Mouse (Mus musculus) kidney, postnatal 10 days (tissue): ENCODE measurements around the gene Slc26a8.

ENCODE experiments used
- DNase-seq: peaks from one replicate; pipeline ENCODE4 v3.0.0; 2021; ENCODE audit warnings: mixed read lengths

Slc26a8 gene

DNA sequence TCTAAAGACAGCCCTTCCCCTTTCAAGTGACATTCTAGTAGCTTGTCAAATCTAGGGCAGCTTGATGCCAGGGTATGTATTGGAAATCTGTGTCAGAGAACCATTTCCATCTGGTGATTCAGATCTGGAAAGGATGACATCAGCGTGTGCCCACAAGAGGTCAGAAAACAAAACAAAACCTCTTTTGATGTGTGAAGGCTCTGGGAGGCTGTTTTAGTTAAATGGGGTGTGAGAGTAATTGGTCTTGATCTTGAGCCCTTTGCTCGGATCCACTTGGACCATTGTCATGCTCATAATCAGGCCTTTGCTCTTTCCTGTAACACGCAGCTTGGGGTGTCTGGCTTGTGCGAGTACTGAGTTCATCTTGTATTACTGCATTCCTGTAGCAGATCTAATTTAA, 8.2 kb upstream of the Slc26a8 start:
- no peak for DNase-seq

DNA sequence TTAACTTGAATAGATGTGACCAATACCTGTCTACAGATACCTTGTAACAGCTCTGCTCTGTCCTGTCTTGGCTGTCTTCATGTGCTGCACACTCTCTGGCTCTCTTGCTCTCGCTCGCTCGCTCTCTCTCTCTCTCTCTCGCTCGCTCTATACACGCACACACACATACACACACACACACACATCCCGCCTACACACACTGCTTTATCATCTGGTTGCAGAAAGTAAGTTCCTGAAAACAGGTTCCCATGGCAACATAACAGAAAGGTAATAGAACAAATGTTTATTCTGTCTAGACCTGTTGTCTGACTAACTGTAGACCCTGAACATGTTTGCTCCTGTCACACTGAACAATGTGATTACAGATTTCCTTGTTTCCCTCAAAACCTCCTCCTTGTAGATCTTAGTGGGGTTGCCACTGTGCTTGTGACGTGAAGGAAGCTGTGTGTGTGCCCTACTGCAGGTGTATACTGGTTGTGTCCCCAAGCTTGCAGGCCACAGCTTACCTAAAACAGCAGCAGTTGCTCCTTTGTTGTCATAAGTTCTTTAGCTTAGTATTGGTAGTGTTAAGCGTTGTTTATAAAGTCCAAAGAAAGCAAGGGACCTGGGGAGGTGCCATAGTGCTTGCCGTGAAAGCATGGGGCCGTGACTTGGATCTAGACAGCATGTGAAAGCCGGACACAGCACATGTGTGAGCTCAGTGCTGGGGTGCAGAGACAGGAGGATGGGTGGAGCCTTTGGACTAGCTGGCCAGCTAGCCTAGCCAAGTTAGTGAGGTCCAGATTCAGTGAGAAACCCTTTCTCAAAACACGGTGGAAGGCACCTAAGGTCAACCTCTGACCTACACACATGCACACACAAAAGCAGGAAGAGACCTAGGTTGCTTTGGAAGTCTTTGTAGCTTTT, 7.5 kb upstream of the Slc26a8 start:
- no peak for DNase-seq

DNA sequence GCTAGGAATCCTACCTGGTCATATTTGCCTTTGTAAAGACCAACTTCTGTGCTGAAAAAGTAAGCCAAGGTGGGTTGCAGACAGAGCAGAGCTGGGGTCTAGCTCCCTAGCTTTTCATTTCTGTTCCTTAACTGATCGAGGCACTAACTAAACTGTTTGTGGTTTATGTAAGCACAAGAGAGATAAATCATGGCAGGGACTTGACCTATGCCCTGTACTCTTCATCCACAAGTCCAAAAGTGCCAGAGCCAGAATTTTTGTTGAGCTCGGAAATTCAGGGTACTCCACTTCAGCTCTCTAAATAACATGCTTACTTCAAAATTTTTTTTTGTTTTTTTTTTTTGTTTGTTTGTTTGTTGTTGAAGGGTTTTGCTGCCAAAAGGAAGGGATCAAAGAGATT, 6.6 kb upstream of the Slc26a8 start:
- peak; percentile 31 for DNase-seq

DNA sequence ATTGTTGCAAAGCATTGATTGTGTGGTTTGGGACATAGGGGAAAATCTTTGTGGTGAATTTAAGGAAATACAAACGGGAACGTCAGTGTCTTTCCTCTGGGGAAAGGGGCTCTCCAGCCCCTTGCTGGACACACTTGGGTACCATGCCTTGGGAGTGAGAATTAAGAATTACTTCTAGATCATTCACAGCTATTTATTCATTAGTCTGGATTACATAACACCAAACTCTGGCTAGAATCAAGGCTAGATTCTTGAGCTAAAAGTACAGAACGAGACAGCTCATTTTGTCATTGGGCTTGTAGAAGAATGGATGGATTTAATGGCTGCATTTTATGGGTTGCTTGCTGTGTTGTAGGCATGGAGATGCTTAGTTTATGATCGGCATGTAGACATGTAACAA, 4.8 kb upstream of the Slc26a8 start:
- no peak for DNase-seq

DNA sequence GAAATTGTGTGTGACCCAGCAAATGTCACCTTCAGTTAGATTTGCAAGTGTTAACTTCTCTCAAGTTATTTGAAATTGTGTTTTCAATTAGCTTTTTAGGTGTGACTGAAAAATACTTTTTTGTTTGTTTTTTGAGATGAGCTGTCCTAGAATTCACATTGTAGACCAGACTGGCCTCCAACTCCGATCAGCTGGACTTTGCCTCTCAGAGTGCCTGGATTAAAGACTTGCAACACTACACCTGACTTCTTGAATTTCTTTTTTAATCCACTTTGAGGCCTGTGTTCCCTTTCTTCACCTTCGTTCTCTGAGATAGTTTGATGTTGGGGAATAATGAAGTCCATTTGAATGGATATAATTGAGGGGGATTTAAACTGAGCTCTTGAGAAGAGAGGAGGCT, 4.0 kb upstream of the Slc26a8 start:
- no peak for DNase-seq

DNA sequence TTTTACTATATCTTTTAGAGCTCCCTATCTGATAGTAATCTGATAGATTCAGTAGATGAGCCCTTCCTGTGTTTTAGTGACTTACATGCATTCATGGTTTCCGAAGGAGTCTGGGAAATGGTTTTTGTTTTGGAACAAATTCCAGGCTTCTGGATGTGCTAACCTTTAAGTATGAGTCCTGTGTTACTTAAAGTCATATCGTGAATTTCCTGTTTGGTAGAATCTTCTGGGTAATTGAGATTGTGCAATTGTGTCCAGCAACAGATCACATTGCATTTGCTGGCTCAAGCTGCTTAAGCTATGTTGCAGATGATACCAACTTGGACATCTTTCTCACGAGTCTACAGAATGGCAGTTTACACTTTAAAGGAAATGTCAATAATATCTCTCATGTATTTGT, 3.1 kb upstream of the Slc26a8 start:
- no peak for DNase-seq

DNA sequence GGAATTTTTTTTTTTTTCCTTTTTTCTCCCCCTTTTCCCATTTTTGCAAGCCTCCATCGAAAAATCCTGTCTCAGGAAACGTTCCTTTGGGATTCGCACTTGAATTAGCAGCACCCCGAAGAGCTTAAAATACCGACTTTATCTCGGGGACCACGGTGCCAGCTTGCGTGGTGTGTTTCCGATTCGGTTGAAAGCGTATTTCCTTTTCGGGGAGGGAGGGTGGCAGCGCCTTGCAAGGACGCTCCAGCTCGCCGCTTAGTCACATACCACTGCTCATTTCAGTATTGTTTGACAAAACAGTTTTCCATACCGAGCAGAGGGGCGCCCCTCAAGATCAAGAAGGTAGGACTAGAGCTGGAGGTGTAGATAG, 2.3 kb upstream of the Slc26a8 start:
- peak; percentile 64 for DNase-seq

DNA sequence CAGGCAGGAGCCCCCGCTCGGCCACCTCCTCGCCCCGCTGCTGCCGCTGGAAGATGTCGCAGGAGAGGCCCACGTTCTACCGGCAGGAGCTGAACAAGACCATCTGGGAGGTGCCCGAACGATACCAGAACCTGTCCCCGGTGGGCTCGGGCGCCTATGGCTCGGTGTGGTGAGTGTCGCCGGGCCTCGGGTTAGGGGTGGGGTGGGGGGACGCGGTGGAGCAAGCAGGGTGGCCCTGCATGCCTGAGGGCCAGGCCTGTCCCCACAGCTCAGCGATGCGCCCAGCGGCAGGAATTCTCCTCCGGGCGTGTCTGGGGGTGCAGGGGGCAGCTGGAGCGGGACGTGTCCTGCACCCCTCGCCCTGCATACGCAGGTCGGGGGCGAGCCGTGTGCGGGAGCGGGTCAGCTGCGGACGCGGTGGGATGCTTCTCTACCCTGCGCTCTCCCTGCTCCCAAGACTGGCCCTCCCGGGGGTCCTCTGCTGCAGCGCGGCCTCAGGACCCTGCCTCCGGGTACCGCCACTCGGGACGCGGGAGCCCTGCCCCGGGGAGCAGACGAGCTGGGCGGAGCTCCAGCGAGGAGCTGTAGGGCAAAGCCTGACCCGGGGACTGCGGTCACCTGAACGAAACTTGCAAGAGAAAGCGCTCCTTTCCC, 1.8 kb upstream of the Slc26a8 start:
- DNase-seq, result peak; percentile 76

DNA sequence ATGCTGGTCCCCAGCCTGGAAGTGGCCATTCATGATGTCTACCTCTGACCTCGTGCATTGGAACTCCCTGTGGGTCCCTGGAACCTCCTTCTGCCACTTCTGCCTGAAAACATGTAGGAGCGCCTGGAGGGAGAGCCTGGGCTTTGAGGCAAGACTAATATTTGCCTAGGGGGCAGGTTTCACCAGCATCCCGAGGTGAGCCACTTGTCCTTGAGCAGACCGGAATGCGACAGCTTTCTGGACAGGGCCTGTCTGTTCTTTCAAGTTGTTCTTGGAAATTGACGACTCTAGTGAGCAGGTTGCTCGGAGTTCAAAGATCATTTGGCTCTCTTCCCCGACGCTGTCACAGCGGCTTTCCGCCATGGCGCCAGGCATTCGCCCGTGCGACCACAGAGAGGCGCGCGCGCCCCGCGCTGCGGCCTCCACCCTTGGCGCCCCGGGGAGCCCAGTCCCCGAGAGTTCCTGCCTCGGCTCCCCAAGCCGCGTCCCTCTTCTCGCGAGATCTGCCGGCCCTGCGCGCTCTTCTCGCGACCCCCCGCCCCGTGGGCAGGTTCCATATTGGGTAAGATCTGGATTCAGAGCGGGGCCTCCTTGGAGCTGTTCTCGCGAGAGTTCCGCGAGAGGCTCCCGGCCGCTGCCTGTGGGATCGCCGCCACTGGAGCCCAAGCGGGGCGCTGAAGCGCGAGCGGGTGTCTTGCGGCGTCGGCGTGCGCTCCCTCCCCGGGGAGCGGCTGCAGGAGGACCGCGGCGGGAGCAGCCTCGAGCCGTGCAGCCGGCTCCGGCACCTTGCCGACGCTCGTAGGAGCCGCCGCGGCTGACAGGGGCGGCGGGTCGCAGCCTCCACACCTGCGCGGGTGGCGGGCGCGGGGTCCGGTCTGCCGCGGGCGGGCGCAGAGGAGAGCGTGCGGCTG, 998 bp upstream of the Slc26a8 start, which contains the start of gene Mapk14:
TSS of gene Mapk14 (plus strand) at position 554 of the 911 bp plus-strand sequence.
- peak; percentile 100 for DNase-seq

DNA sequence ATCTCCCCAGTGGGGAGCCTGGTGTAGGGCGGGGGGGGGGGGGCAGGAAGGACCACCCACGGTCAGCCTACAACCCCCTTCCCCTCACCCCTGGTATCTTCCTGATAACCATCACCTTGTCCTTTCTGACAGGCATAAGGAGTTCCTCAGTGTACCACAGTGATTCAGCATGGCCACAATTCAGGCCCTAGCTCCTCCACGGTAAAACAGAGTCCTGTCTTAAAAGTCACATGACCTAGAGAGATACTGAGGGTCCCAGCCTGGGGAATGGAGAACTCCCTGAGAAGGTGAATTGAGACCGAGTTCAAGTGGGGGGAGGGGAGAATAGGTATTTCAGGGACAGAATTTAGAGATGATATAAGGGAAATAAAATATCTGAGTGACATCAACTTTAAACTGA, 2.7 kb downstream of the Slc26a8 start:
- DNase-seq, result no peak

DNA sequence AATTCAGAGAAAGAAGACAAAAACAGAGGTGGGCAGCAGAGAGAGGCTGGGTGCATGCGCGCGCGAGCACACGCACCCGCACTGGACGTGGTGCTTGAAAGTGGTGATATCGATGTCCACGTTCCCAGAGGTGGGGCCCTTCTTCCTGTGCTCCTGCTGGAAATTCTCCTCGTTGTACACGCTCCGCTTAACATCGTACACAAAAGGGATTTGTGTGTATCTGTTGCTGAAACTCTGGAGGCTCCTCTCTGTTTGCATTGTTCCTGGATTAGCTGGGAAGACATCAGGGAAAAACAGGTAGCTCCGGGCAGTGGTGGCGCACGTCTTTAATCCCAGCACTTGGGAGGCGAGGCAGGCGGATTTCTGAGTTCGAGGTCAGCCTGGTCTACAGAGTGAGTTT, 5.4 kb downstream of the Slc26a8 start:
- no peak for DNase-seq

DNA sequence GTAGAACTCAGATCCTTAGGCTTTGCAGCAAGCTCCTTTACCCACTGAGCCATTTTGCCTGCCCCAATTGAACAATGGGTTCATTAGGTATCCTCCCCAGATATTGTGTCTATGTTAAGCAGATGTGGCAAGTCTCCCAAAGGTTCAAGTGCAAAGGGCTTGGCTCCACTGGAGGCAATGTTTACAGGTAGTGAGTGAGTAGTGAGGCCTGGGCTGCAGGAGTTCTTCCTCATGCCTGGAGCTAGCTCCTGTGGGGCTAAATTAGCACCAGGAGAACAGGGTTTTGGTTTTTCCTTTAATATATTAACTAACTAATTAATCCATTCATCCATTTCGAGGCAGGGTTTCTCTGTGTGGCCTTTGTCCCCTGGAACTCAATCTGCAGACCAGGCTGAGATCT, 6.4 kb downstream of the Slc26a8 start:
- DNase-seq, result peak; percentile 42

DNA sequence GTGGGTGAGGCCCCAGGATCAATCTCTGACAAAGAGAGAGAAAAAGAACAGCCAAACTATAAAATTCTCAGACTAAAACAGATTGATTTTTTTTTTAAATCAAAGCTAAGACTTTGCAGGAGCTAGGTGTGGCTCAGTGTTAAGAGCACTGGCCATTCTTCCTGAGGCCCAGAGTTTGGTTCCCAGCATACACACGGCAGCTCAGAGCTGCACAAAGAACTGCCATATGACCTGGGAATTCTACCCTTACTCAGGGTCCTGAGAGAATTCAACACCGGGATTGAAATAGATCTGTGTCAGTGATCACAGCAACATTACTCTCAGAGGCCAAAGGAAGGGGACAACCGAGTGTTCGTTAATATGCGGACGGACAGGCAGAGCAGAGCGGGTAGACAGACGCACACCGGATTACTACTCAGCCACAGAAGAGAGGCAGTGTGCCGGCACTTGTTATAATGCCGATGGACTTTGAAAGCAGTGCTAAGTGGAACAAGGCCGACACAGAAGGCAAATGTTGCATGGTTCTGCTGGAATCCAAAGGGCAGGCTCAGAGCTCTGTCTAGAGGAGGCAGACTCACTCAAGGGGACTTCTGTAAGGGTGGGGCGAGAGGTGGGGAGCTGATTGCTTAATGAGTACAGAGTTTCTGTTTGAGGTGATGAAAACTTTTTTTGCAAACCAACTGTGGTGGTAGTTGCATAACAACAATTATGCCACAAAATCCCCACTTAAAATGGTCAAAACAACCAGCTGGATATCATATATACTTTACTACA, 7.5 kb downstream of the Slc26a8 start:
- peak; percentile 50 for DNase-seq

DNA sequence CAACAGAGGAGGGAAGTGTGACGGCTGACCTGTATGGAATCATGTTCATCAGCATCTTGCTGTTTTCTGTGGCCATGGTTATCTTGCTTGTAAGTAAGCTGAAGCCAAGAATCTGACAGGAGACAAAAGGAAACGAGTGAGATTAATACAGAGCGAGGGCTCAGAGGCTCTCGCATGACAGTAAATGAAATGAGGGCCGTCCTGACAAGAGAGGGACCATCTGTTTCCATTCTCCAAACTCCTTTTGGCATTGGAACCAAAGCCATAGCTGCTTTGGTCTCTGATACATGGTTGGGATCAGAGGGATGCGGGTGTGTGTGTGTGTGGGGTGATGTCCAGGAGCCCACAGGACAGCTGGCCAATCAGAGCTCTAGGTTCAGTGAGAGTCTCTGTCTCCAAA, 30.5 kb downstream of the Slc26a8 start:
- peak; percentile 22 for DNase-seq

DNA sequence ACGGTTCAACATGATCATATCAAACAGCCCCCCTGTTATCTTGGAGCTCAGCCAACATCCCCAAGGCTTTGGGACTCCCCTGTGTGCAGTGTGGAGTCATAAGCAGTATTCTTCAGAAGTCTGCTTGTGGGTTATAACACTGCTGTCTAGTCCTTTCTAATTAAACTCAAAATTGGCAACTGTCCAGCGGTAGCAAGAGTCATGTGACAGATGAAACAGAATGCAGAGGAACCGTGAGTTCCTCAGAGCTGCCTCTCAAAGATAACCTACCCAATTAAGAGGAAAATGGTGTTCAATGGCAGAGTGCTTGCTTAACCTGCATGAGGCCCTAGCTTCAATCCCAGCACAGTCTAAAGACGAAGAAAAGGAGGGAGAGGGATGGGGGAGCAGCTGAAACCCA, 32.1 kb downstream of the Slc26a8 start:
- DNase-seq, result no peak

DNA sequence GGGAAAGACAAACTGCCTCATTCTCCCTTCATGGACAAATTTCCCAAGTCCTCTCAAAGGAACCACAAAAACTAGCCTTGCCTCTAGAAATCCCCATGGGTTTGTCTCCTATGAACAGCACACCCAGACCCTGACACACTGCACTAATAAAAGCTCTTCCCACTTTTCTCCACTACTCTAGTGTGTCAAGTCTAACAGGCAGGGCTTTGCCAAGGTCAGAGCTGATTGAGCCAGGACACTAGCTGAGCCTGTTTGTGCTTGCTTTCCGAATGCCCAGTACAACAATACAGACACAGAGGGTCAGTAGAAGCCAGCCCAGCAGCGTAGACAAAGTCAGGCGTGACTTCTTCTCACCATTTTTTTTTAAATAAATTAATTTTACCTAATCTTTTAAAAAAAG, 39.8 kb downstream of the Slc26a8 start:
- no peak for DNase-seq

DNA sequence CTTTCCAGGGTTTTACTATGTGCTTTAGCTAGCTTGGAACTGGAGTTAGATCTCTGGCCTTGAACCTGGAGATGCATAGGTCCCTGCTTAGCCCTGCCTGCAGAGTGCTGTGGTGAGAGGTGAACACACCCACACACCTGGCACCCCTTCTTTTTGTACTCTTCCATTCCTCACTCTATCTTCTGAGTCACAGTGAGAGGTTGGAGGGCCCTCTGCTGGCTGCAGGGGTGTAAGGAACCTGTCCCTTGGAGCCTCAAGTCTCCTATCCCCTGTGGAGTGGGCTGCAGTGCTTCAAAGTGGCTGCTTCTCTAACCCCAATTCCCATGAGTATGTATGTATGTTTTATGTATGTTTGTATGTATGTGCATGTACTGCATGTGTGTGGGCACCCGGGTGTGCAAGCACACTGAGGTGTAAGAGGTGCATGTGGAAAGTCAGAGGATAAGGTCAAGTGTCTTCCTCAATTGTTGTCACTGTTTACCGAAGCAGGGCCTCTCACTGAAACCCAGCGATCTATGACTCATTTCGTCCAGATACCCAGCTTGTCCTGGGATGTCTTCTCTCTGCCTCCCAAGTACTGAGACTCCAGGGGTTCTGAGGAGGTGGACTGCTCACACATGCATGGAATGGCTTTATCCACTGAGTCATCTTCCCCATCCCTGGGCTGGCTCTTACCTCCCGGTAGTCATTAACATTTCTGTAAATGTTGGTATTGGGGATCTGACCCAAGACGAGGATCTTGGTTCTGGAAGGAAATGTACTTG, 41.2 kb downstream of the Slc26a8 start:
- DNase-seq, result peak; percentile 59

DNA sequence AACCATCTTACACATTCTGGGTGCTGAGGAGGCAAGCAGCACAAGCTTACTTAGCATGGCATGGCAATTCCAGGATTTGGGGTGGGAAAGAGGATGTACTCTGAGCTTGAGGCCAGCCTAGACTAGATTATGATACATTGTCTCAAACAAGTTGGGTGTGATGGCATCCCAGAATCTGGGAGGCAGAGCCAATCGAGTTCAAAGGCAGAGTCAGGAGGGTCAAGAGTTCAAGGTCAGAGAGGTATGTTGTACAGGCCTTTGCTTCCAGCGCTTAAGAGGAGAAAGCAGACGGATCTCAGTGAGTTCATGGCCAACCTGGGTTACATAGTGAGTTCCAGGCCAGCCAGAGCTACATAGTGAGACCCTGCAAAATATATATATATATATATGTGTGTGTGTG, 43.8 kb downstream of the Slc26a8 start:
- no peak for DNase-seq

DNA sequence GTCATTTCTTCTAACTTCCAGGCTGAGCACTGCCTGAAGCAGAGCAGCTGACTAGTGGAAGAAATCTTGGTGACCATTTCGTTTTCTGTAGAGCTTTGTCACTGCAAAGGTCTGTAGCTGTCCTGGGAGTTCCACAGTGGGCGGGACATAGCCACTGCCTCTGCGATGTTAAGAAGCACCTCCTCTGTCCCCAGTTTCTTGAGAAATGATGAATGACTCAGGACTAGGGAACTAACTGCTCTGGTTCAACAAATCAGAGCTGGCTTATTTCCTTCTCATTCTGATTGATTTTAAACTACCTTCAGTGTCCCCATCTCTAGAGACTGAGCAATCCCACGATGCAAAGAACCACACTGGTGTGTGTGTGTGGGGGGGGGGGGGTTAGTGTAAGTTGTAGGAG, 45.9 kb downstream of the Slc26a8 start:
- DNase-seq, result no peak

DNA sequence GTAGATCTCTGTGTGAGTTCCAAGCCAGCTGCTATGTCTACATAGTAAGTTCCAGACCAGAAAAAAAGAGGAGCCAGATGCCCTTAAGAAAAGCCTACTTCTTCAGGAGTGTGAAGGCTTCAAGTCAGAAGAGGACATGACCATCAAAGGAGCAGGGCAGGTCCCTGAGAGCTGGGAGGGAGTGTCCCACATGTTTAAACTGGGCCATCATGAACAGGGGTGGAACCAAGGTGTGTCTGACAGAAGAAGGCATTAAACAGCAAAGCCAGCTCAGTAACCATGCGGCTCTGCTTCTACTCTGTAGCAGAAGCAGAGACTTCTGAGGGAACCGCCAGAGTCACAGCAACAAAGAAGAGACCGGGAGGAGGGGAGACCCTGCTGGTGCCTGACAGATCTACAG, 46.3 kb downstream of the Slc26a8 start:
- DNase-seq, result no peak

DNA sequence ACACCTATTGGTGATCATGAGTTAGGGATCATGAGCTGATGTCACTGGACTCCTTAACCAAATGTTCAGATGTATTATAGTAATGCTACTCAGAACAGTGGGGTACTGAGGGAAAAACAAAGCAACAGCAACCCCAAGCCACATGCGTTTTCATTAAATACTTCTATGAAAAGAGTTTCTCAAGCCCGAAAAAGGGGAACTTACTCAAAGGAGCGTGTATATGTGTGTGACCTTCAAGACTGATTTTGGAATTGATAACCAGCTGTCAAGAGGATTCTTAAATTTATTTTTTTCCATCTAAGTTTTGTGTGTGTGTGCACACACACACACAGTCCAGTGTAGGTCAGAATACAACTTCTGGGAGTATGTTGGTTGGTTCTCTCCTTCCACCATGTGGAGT, 49.9 kb downstream of the Slc26a8 start:
- no peak for DNase-seq
